Mouse (Mus musculus): ENCODE measurements around the gene Ccdc43.
"Not testable (repeated sequence)": the region's sequence is repeated elsewhere in the genome, so short reads cannot be mapped to it uniquely, and the experiment has no call there.

Ccdc43 gene

DNA sequence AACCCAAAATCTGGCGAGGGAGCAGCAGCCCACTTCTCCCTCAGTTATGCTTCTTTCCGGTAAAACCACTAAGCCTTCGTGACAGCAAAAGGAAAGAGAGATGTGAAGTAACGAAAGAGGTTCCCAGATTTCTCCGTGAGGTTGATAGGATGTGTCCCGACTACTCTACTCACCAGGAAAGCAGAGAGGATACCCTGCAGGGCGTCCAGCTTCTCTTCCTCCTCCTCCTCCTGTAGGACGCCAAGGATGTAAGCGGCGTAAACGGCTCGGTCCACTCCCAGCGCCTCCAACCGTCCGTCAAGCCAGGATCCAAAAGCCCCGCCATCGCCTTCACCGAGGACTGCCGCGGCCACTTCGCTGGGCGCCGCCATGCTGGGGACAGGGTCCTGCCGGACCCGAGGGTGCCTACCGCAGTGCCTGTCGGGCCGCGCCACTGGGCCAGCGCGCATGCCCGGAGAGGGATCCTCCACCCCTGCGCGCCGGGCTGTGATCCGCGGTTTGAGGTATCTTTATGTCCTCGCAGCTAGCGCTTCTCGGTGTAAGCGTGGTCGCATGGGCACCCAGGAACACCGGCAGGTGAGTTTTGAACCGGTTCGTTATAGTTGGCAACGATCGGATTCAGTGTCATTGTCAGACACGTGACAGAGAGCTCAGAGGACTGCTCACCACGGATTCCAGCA is at the start of gene Ccdc43:
Ccdc43 (minus strand) TSS at position 445 of the 680 bp plus-strand sequence.
- peak; percentile 83 for DNase-seq

DNA sequence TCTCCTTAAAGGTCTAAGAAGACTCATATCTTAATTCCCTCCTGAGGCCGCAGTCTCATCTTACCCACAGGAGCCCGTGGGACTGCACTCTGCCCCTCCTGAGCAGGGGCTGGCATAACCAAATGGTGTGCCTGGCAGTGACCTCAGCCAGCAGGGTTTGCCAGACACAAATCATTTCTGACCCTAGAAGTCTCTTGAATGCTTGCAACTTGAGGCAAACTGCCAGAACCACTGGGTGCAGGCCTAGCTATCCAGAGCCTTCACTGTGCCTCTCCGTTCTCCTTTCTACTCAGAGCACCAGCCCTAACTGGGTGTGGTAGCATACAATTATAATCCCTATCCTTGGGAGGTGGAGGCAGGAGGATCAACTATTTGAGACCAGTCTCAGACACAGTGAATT is 47.2 kb upstream of the Ccdc43 start:
- no peak for DNase-seq

DNA sequence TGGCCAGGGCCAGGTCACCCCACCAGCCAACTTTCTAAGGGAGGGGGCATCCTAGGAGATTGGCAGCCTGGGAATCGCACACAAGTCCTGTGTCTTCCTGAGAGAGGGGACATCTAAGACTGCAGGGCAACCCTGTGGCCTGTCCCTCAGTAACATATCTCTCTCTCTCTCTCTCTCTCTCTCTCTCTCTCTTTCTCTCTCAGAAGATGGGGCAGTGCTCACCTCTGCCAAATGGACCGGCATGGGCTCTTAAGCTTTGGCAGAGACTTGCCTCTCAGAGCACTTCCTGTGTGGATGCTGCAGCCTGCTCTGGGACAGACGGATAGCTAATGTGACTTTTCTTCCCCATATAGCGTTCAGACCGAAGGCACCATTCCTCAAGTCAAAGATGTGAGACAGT is 45.3 kb upstream of the Ccdc43 start:
- no peak for DNase-seq

GRCm38 (mm10) chr11:102742066-102742465 is 44.5 kb upstream of the Ccdc43 start:
- no peak for DNase-seq

DNA sequence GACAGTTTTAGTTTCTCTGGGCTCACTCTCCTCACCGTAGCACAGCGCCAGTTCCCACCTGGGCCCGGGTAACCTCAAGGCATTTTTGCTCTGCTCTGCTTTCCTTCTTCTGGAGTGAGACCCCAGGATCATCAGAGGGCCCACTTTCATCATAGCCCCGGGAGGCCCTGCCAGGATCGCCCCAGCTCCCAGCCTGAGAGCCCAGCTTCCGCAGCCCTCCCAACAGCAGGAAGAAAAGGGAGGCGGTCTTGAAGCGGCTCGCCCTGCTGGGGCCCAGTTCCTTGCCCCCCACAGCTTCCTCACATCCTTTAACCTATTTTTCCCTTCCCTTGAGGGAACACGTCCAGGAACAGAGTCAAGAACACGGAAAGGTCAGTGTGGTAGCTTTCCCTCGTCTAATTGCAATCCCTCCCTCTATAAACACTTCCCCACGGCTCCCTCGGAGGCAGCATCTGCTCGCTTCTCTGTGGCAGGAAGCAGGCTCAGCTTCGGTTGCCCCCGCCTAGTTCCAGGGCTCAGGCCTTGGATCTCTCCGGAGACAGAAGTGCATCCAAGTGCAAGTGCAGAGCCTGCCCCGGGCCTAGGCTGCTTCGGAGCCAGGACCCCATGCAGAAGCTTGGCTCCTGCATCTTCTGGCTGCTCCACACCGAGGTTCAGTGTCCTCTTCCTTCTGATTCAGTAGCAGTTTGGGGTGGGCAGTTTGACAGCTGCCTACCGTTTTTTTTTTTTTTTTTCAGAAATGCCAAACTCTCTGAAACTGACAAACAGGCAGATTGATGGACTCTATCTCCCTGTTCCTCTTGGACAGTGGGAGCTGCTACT is 43.8 kb upstream of the Ccdc43 start:
- no peak for DNase-seq

GRCm38 (mm10) chr11:102740634-102741033 is 43.1 kb upstream of the Ccdc43 start:
- no peak for DNase-seq

GRCm38 (mm10) chr11:102739278-102739966 is 41.8 kb upstream of the Ccdc43 start:
- DNase-seq: peak; percentile 73

GRCm38 (mm10) chr11:102738046-102738445 is 40.5 kb upstream of the Ccdc43 start:
- DNase-seq: no peak

- DNase-seq: no peak
Measured at GRCm38 (mm10) chr11:102734961-102735360, 37.4 kb upstream of the Ccdc43 start.

GRCm38 (mm10) chr11:102733146-102733545 is 35.6 kb upstream of the Ccdc43 start:
- no peak for DNase-seq

DNA sequence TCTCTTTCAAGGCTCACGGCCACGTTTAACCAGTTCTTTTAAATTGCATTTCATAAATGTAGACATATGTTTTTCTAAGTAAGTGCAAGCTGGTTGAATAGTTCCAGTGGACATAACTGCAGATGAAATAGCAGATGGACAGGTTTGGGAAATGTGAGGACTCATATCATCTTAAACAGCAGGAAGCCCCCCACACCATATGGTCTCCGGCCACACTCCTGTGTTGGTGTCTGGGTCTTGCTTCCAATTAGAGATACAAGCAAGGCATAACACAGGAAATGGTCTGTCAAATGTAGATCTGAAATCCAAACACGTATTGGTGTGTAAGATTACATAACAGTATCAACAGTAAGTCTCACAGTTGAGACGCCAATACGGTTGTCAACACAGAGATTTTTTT is 33.8 kb upstream of the Ccdc43 start:
- no peak for DNase-seq

DNA sequence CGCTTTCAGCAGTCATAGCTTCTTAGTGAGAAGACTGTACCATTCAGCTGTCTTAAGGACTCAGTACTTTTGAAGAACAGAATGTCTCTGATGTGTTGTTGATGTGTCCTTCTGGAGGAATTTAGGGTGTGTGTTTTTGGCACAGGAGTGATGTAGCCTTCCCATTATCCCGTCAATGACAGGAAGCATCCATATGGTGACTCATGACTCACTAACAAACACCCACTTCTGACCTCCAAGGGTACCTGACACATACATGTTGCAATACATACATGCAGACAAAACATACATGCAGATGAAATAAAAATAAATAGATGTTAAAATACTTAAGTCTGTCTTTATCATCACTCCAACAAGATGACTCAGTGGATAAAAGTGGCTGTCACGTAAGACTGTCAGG is 32.3 kb upstream of the Ccdc43 start:
- no peak for DNase-seq

GRCm38 (mm10) chr11:102728614-102729013 is 31.0 kb upstream of the Ccdc43 start:
- DNase-seq: no peak

- DNase-seq: no peak
Measured at GRCm38 (mm10) chr11:102725574-102725973, 28.0 kb upstream of the Ccdc43 start.

DNA sequence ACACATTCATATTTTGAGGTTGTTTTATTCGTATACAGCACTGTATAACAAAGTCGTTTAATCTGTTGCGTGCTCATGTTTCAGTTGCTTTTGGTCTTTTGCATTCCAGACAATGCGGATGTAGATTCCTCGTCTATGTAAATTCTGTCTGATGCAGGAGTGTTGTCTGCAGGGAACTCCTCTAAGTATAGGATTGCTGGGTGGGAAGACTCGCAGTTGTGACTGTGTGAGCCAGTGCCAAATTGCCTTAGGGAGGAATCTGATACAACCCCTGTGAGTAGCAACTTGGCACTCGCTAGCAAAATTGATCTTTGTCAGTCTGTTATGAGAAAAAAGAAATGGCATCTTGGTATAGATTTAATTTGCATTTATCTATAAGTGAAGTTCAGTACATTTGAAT is 18.6 kb upstream of the Ccdc43 start:
- no peak for DNase-seq

- DNase-seq: not testable (repeated sequence)
Measured at GRCm38 (mm10) chr11:102714578-102714977, 17.0 kb upstream of the Ccdc43 start.

GRCm38 (mm10) chr11:102712411-102712810 is 14.8 kb upstream of the Ccdc43 start:
- no peak for DNase-seq

DNA sequence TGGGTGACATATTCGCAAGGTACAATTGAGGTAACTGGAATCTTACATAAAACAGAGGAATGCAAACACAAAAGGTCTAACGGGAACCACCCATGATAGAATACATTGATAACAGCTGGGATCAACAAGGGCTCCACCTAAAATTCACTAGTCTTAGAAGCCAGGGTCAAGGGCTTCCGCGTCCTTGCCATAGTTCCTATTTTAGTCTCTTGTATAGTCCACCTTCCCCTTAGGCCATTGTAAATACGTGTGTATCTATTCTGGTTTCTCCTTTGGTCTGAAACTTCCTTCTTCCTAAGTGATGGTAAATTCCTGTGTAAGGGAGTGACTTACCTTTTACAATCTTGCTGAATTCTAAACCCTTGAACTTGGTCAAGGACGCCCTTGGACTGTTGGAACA is 4.6 kb upstream of the Ccdc43 start:
- DNase-seq: not testable (repeated sequence)

DNA sequence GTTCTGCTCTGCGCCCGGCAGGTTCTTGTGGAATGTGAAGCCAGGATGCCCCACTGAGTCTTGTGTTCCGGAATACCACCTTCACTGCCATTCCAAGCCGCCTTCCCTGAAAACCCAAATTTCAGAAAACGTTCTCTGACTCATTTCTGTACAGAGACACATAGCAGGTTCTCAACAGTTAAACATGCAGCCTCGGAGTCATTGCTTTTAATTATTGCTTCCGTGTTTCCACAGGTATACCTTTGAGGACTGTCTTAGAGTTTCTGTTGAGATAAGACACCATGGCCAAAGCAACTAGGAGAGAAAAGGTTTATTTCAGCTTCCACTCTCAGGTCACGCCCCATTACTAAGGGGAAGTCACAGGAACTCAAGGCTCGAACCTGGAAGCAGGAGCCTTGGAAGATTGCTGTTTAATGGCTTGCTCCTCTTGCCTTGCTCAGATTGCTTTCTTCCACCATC is 465 bp upstream of the Ccdc43 start:
- DNase-seq: no peak

- peak; percentile 12 for DNase-seq
Measured at GRCm38 (mm10) chr11:102695289-102695688, 2.3 kb downstream of the Ccdc43 start.

- DNase-seq: peak; percentile 70
Measured at GRCm38 (mm10) chr11:102690162-102690561, 7.4 kb downstream of the Ccdc43 start.

GRCm38 (mm10) chr11:102665637-102666435 is 31.7 kb downstream of the Ccdc43 start:
- no peak for DNase-seq

GRCm38 (mm10) chr11:102665151-102665550 is 32.4 kb downstream of the Ccdc43 start:
- DNase-seq: no peak

Measured in right cerebral cortex, postnatal 14 days (tissue).